Mouse (Mus musculus) Patski (cell line): ENCODE results near the gene Fgfr2. TPM values are rescaled to one million over a fixed set of nuclear protein-coding genes. Genes with fewer than 3 reads are reported as not detected.

ENCODE experiments used
- ATAC-seq: fragments of 100-300 bp; one replicate; pipeline ENCODE4 v1.8.0; 2021
- CTCF ChIA-PET: fragments of 350-600 bp; sonication (Branson Sonifier 250); formaldehyde crosslinking; loops from one replicate; lab custom pipeline; 2022; ENCODE audit warnings: inconsistent platforms; lab: Charles Lee
- POLR2A ChIA-PET: fragments of 350-600 bp; sonication (Branson Sonifier 250); formaldehyde crosslinking; loops from one replicate; lab custom pipeline; 2022; ENCODE audit warnings: antibody characterized with exemption, inconsistent platforms; lab: Charles Lee
- DNase-seq: peaks from one replicate; pipeline ENCODE4 v3.0.0-alpha.2; 2011; ENCODE audit warnings: low read depth, low spot score
- H3K27me3 ChIP-seq: fragments of 371-371 bp; one replicate; pipeline ENCODE4 v1.5.1; 2021
- CTCF ChIP-seq: fragments of 100-300 bp; IDR thresholded peaks from one replicate; pipeline ENCODE4 v1.5.1; 2021
- in situ Hi-C: fragments of 300-500 bp; cut with MboI; formaldehyde crosslinking; loops from 3 replicates; pipeline ENCODE4 v1.11.1; 2018; ENCODE audit warnings: low pct_unique_long_range_greater_than_20kb, mixed read lengths
- polyA plus RNA-seq: library from polyadenylated mRNA; unstranded; gene quantifications from one replicate; pipeline ENCODE4 v1.2.3, GENCODE M21; 2021

Gene Fgfr2
- polyA plus RNA-seq, 1 experiment from 2014 or later, result 48.8 TPM

DNA sequence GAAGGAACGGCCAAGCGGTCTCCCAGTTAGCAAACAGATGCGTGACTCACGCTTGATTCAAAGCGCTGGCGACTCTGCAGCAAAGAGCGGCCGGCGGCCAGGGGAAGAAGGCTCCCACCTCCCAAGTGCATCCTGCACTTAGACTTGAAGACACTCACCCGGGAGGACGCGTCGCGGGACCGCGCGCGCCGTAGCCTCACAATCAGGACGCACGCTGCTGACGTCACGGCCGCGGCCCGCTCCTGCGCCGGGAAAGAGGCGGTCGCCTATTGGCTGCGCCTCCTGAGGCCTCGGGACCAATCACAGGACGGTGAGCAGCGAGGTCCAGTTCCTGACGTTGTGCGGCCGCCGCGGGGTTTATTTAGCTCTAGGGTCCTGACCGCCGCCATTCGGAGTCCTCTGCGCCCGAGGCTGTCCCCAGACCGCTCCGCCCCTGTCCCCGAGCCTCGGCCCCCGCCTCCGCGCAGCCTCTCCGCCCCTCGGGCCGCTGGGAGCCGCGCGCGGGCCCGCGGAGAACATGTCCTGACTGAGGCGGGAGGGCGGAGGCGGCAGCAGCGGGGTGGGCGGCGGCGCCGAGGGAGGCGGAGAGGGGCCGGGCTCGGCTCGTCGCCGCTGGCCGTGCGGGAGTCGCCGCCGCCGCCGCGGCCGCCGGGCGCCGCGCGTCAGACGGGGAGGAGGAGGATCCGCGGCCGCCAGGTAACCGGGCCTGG, 192.1 kb downstream of the Fgfr2 start, which contains the start of gene Zranb1:
Zranb1 (plus strand) TSS at position 293 of the 710 bp plus-strand sequence.
- ChIA-PET CTCF (interaction anchor here (1.4 kb wide), 1 partner anchor 26 kb away, joined by 3 read pairs; no protein-coding TSS in a partner anchor), POLR2A (interaction anchor here (0.9 kb wide), 1 partner anchor 71 kb away, joined by 3 read pairs; no protein-coding TSS in a partner anchor)
- TF ChIP-seq CTCF, result no peak
- in situ Hi-C loops, result loop anchor here (5.0 kb wide), 1 partner anchor 36 kb away; no protein-coding TSS in a partner anchor
- no peaks in the 10 kb centered on the region for H3K27me3 ChIP-seq
- DNase-seq, result peak; percentile 86
- peak; percentile 98 for ATAC-seq

DNA sequence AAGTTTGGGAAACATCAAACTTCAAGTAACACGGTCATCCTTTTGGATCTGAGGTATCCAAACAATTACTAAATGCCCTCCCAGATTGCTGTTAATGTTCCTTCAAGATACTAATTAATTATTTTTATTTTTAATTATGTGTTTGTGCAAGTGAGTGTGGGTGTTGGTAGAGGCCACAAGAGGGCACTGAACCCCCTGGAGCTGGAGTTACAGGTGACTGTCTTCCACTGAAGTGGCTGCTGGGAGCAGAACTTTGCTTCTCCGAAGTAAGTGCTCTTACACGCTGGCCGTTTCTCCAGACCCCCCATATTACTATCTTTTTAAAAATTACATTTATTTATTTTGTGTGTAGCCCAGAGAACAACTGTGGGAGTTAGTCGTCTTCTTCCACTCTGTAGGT, 193.1 kb downstream of the Fgfr2 start:
- no peaks in the 10 kb centered on the region for H3K27me3 ChIP-seq
- TF ChIP-seq CTCF, result peak; percentile 56
- POLR2A ChIA-PET, result interaction anchor here (0.6 to 0.9 kb wide), 2 partner anchors 50 to 70 kb away, joined by 3 read pairs; no protein-coding TSS in a partner anchor
- in situ Hi-C loops, result loop anchor here (5.0 kb wide), 1 partner anchor 37 kb away; no protein-coding TSS in a partner anchor
- CTCF ChIA-PET, result interaction anchor here (1.4 kb wide), 1 partner anchor 25 kb away, joined by 3 read pairs; no protein-coding TSS in a partner anchor
- DNase-seq, result no peak
- ATAC-seq, result no peak

DNA sequence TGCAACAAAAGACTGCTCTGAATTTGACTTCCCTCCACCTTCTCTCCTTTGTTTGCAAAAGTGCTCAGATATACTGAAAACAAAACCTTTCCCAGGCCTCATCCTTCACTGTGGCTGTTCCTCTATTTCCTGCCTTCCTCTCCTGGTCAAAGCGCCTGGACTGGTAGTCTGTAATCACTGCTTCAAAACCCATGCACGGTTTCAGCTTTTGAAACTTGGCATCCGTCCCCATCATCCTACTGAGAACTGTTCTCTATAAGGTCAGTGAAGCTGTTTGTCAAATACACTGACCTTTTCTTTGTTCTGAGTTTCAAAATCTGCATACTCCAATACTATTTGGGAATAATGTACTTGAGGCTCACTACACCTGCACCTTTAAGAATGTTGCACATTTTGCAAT, 195.9 kb downstream of the Fgfr2 start:
- DNase-seq, result no peak
- no peaks in the 10 kb centered on the region for H3K27me3 ChIP-seq
- in situ Hi-C loops, result no loop called here
- TF ChIP-seq CTCF, result no peak
- no peak for ATAC-seq
- ChIA-PET POLR2A (interaction anchor here (0.6 kb wide), 1 partner anchor 66 kb away, joined by 6 read pairs; no protein-coding TSS in a partner anchor), CTCF (interaction anchor here (1.4 kb wide), 1 partner anchor 52 kb away, joined by 3 read pairs; no protein-coding TSS in a partner anchor)

DNA sequence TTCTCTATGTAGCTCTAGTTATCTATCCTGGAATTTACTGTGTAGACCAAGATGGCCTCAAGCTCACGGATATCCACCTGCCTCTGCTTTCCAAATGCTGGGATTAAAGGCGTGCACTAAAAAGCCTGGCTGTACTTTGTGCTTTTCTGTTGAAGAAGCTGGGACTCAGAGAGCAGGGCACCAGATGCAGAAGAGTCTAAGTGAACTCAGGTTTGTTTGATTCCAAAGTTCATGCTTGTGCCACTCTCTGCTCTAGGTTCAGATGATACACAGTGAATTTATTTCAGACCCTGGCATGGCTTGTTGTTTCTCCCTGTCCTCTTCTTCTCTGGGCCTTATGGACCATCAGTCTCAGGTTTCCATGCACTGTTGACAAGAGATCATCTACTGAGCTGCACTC, 197.9 kb downstream of the Fgfr2 start:
- TF ChIP-seq CTCF, result no peak
- no peaks in the 10 kb centered on the region for H3K27me3 ChIP-seq
- ChIA-PET CTCF (interaction anchor here (1.0 to 1.5 kb wide), 3 partner anchors 10 to 27 kb away, joined by 3 to 5 read pairs (median 3); no protein-coding TSS in a partner anchor), POLR2A (no interaction called here)
- DNase-seq (no peak), ATAC-seq (no peak)
- in situ Hi-C loops, result no loop called here

DNA sequence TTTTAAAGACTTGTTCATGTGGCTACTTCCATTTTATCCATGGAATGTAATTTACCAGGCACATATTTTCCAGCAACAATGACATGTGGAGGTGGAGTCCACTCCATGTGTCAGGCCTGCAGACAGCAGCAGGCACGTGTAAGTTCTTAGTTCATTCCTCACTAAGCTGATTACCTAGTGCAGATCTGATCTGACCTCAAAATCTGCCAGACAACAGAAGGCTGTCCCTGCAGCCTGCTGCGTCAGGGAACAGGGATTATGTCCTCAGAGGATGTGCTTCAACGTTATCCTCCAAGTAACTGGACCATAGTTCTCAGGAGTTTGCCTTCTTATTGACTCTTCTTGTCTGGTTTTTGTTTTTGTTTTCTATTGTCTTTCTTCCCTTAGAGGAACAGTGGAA, 201.2 kb downstream of the Fgfr2 start:
- DNase-seq, result no peak
- no peak for ATAC-seq
- CTCF ChIA-PET, result no interaction called here
- in situ Hi-C loops, result no loop called here
- H3K27me3 ChIP-seq, result no peaks in the 10 kb centered on the region
- POLR2A ChIA-PET, result no interaction called here
- TF ChIP-seq CTCF, result no peak

DNA sequence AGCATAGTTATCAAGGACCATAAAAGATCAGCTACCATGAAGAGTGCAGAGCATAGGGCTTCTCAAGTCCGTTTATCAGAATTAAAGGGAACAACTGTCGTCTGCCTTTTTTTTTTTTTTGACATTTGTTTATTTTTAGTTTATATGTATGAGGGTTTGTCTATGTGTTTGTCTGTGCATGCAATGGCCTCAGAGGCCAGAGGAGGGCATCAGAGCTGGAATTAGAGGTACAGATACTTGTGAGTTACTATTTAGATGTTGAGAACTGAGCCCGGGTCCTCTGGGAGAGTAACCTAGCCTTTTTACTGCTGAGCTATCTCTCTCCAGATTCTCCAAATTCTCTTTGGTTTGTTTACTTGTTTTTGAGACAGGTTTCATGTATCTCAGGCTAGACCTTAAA, 219.4 kb downstream of the Fgfr2 start:
- DNase-seq (no peak), ATAC-seq (no peak)
- H3K27me3 ChIP-seq, result no peaks in the 10 kb centered on the region
- CTCF ChIA-PET, result interaction anchor here (2.1 kb wide), 1 partner anchor 8 kb away, joined by 6 read pairs; no protein-coding TSS in a partner anchor
- POLR2A ChIA-PET, result interaction anchor here (0.8 kb wide), 1 partner anchor 155 kb away, joined by 8 read pairs; no protein-coding TSS in a partner anchor
- in situ Hi-C loops, result no loop called here
- peak; percentile 39 for TF ChIP-seq CTCF

DNA sequence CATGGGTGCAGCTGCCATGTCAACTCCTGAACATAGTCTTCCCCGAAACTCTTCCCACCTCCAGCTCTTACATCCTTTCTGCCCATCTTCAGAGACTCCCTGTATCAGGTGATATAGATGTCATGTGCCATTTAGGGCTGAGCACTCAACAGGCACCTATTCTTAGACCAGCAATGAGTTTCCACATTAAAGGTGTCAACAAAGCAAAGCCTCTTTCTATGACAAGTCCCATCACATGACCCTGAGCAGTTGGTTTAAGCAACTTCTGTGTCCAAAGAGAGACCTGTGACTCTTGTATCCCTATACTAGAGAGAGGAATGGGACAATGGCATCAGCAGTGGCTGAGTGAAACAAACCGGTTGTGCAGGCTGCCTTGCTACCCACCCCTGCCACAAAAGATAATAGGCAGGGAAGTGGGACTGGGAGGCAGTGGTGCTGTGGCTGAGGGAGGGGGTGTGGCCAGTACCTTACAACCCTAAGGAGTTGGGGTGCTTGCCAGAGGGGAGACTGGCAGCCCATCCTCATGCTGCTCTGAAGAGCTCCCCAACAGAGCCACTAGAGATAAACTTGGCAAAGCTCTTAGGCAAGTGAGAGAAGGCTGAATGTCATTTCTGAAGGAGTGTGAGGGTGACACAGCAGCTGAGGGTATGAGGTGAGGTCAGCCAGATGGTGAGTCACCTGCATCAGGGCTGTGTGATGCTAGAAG, 222.2 kb downstream of the Fgfr2 start:
- in situ Hi-C loops, result no loop called here
- CTCF ChIA-PET, result no interaction called here
- no peaks in the 10 kb centered on the region for H3K27me3 ChIP-seq
- TF ChIP-seq CTCF, result no peak
- POLR2A ChIA-PET, result no interaction called here
- DNase-seq (no peak), ATAC-seq (peak; percentile 51)

DNA sequence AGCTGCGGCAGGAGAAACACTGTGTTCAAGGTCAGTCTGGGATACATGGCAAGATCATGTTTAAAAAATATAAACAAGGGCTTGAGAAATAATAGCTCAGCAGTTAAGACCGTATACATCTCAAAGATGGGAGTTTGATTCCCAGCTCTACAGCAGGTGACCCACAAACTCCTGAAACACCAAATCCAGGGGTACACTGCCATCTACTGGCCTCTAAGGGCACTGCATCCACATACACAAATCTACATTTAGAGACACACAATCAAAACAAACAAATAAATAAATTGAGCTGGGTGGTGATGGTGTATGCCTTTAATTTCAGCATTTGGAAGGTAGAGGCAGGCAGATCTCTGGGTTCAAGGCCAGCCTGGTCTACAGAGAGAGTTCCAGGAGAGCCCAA, 224.9 kb downstream of the Fgfr2 start:
- ChIA-PET CTCF (interaction anchor here (0.7 to 2.0 kb wide), 11 partner anchors 21 to 423 kb away, joined by 3 to 7 read pairs (median 4); partner anchors contain the start of gene Fam53b), POLR2A (no interaction called here)
- peak; percentile 83 for TF ChIP-seq CTCF
- H3K27me3 ChIP-seq, result no peaks in the 10 kb centered on the region
- ATAC-seq, result no peak
- in situ Hi-C loops, result loop anchor here (5.0 kb wide), 1 partner anchor 246 kb away; no protein-coding TSS in a partner anchor
- DNase-seq, result no peak

DNA sequence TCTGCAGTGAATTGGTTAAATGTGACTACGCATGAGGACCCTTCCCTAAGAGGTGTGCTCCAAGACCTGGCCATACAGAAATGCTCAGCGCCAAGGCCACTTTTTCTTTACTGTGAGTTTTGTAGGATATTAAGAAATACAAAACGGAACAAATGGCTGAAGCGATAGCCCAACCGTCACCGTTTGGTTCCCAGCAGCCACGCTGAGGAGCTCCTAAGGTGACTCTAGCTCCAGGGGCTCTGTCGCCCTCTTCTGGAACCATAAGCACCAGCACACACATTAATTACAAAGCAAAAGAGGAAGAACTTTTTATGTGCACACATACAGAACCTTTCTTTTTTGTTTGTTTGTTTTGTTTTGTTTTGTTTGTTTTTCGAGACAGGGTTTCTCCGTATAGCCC, 225.9 kb downstream of the Fgfr2 start:
- ATAC-seq (no peak), DNase-seq (no peak)
- no peak for TF ChIP-seq CTCF
- CTCF ChIA-PET, result interaction anchor here (1.2 to 2.9 kb wide), 3 partner anchors 8 to 84 kb away, joined by 3 to 7 read pairs (median 6); no protein-coding TSS in a partner anchor
- POLR2A ChIA-PET, result no interaction called here
- no peaks in the 10 kb centered on the region for H3K27me3 ChIP-seq
- in situ Hi-C loops, result loop anchor here (5.0 kb wide), 1 partner anchor 245 kb away; no protein-coding TSS in a partner anchor

DNA sequence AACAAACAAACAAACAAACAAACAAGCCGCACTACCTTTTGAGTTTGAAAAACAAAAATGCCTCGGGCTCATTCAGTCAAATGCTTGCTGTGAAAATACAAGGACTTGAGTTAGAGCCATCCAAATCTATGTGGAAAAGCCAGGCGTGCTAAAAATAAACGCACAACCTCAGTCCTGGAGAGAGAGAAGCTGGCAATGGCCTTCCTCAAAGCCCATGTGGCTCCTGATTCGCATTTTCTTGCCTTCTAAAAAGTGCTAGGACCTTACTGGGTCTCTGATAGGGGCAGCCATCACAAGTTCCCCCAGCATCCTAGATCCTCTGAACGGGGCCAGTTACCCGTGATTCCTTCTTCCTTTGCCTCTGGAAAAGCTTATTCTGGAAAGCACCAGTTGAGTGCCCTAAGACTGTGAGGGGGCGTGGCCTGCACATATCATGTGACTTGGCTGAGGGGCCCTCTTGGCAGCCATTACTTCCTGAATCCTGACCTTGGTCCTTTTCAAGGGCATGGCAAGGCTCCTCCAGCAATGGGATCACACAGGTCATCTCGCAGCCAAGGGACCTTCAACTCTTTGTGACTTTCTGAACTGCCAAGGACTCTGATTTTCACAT, 226.8 kb downstream of the Fgfr2 start:
- ATAC-seq, result no peak
- H3K27me3 ChIP-seq, result no peaks in the 10 kb centered on the region
- ChIA-PET POLR2A (no interaction called here), CTCF (interaction anchor here (1.2 to 2.9 kb wide), 3 partner anchors 9 to 85 kb away, joined by 3 to 6 read pairs (median 3); partner anchors contain the start of gene Fam53b)
- in situ Hi-C loops, result loop anchor here (5.0 kb wide), 1 partner anchor 244 kb away; no protein-coding TSS in a partner anchor
- no peak for DNase-seq
- no peak for TF ChIP-seq CTCF
